Mouse (Mus musculus) embryonic facial prominence, embryonic 11.5 days (tissue): ENCODE data around the gene Angptl2. TPM values are rescaled to one million over a fixed set of nuclear protein-coding genes. Genes with fewer than 3 reads are reported as not detected.

Source experiments
- ATAC-seq: fragments of 200-750 bp; cut with Nextera tagmentation; replicated peaks from 2 replicates; pipeline ENCODE4 v1.8.0; 2017; ENCODE audit warnings: low read depth; ENCODE audit not compliant: insufficient number of reproducible peaks, low FRiP score, low TSS enrichment
- DNase-seq: peaks from one replicate; pipeline ENCODE4 v3.0.0-alpha.2; 2015; ENCODE audit warnings: low spot score
- H3K27ac ChIP-seq: fragments of 300-500 bp; sonication (generic); replicated peaks from 2 replicates; pipeline ENCODE4 v1.5.1; 2014; ENCODE audit warnings: mild to moderate bottlenecking, low read depth, low read length, control low read depth
- H3K27me3 ChIP-seq: fragments of 300-500 bp; sonication (generic); 2 replicates; pipeline ENCODE4 v1.6.1; 2014; ENCODE audit warnings: mild to moderate bottlenecking, low read length, moderate library complexity, mixed read lengths; ENCODE audit not compliant: control insufficient read depth, insufficient read depth
- H3K36me3 ChIP-seq: fragments of 300-500 bp; sonication (generic); replicated peaks from 2 replicates; pipeline ENCODE4 v1.6.1; 2014; ENCODE audit warnings: low read depth, mild to moderate bottlenecking, low read length, moderate library complexity, mixed read lengths; ENCODE audit not compliant: control insufficient read depth, insufficient read depth
- H3K4me1 ChIP-seq: fragments of 300-500 bp; sonication (generic); 2 replicates; pipeline ENCODE4 v1.6.1; 2014; ENCODE audit warnings: low read length, mixed read lengths; ENCODE audit not compliant: control insufficient read depth, insufficient read depth
- H3K4me2 ChIP-seq: fragments of 300-500 bp; sonication (generic); 2 replicates; pipeline ENCODE4 v1.6.1; 2014; ENCODE audit warnings: low read depth, mild to moderate bottlenecking, control low read depth, low read length, moderate library complexity
- H3K4me3 ChIP-seq: fragments of 300-500 bp; sonication (generic); 2 replicates; pipeline ENCODE4 v1.5.1; 2014; ENCODE audit warnings: low read depth, low read length, control low read depth
- H3K9ac ChIP-seq: fragments of 300-500 bp; sonication (generic); replicated peaks from 2 replicates; pipeline ENCODE4 v1.6.1; 2014; ENCODE audit warnings: mild to moderate bottlenecking, control low read depth, low read length
- H3K9me3 ChIP-seq: fragments of 300-500 bp; sonication (generic); replicated peaks from 2 replicates; pipeline ENCODE4 v1.6.1; 2016; ENCODE audit warnings: mild to moderate bottlenecking, low read length, inconsistent platforms, mixed read lengths; ENCODE audit not compliant: control insufficient read depth
- WGBS: fragments of 180-500 bp; shearing (Covaris S2); extraction: QIAGEN DNeasy Blood & Tissue Kit; methylation state at CpG from one replicate; pipeline ENCODE4 v1.1.7; 2014; 5-methylcytosine and 5-hydroxymethylcytosine counted together
- polyA plus RNA-seq: library from polyadenylated mRNA; unstranded; fragments of >200 nt; fragmentation: Nextera tagmentation; extraction: Ambion mirVana; gene quantifications from 2 replicates; pipeline ENCODE4 v1.2.1, GENCODE M21; 2014

Gene Angptl2
- polyA plus RNA-seq, 1 experiment from 2014 or later = 28.6 TPM

GRCm38 (mm10) chr2:33283674-33284073 is 67.8 kb downstream of the Angptl2 start:
- Histone ChIP-seq H3K27me3 (no peaks in the 10 kb centered on the region), H3K27ac (no peak overlapping the region), H3K4me3 (no peak overlapping the region), H3K9me3 (no peaks in the 10 kb centered on the region), H3K36me3 (no peaks in the 10 kb centered on the region), H3K4me1 (no peaks in the 10 kb centered on the region), H3K9ac (no peak overlapping the region), H3K4me2 (no peak overlapping the region)
- no peak for ATAC-seq
- no peak for DNase-seq
- WGBS = 50% methylated on average over 2 of the region's 2 CpGs

- no peaks in the 10 kb centered on the region for H3K4me1 ChIP-seq
- H3K4me2 ChIP-seq = no peak overlapping the region
- H3K27ac ChIP-seq = no peak overlapping the region
- H3K9me3 ChIP-seq = no peaks in the 10 kb centered on the region
- ATAC-seq (no peak), DNase-seq (no peak)
- H3K9ac ChIP-seq = no peak overlapping the region
- H3K27me3 ChIP-seq = no peaks in the 10 kb centered on the region
- H3K4me3 ChIP-seq = no peak overlapping the region
- 91% methylated on average over 5 of the region's 5 CpGs for WGBS
- H3K36me3 ChIP-seq = no peaks in the 10 kb centered on the region
Measured at GRCm38 (mm10) chr2:33288837-33289236, 73.0 kb downstream of the Angptl2 start.

GRCm38 (mm10) chr2:33290491-33290890 is 74.6 kb downstream of the Angptl2 start:
- no peak overlapping the region for H3K4me2 ChIP-seq
- H3K27me3 ChIP-seq = no peaks in the 10 kb centered on the region
- no peak overlapping the region for H3K9ac ChIP-seq
- no peak for ATAC-seq
- no peak overlapping the region for H3K27ac ChIP-seq
- DNase-seq = no peak
- WGBS = 87% methylated on average over 8 of the region's 8 CpGs
- H3K4me1 ChIP-seq = no peaks in the 10 kb centered on the region
- no peaks in the 10 kb centered on the region for H3K36me3 ChIP-seq
- H3K4me3 ChIP-seq = no peak overlapping the region
- H3K9me3 ChIP-seq = no peaks in the 10 kb centered on the region

- DNase-seq = no peak
- no peaks in the 10 kb centered on the region for H3K27me3 ChIP-seq
- no peak for ATAC-seq
- H3K4me1 ChIP-seq = no peaks in the 10 kb centered on the region
- no peaks in the 10 kb centered on the region for H3K36me3 ChIP-seq
- 98% methylated on average over 2 of the region's 2 CpGs for WGBS
- no peak overlapping the region for H3K4me3 ChIP-seq
- no peak overlapping the region for H3K27ac ChIP-seq
- H3K9ac ChIP-seq = no peak overlapping the region
- H3K9me3 ChIP-seq = no peaks in the 10 kb centered on the region
- H3K4me2 ChIP-seq = no peak overlapping the region
Measured at GRCm38 (mm10) chr2:33292057-33292456, 76.2 kb downstream of the Angptl2 start.

- WGBS = 87% methylated on average over 5 of the region's 5 CpGs
- Histone ChIP-seq H3K4me1 (no peaks in the 10 kb centered on the region; the same call in 1 of the 2 replicates), H3K9me3 (no peaks in the 10 kb centered on the region), H3K27ac (no peak overlapping the region), H3K4me2 (no peak overlapping the region), H3K27me3 (no peaks in the 10 kb centered on the region), H3K9ac (no peak overlapping the region), H3K4me3 (no peak overlapping the region), H3K36me3 (no peaks in the 10 kb centered on the region)
- DNase-seq (no peak), ATAC-seq (no peak)
Measured at GRCm38 (mm10) chr2:33295115-33295514, 79.2 kb downstream of the Angptl2 start.

Other genes starting within 250 kb of the Angptl2 start
- 10.1 and 10.8 TPM in 2 replicates for gene Slc2a8, start 234.0 kb upstream of the Angptl2 start, polyA plus RNA-seq
- 9.0 and 10.8 TPM in 2 replicates for gene Garnl3, start 84.4 kb upstream of the Angptl2 start, polyA plus RNA-seq
- 3.9 and 5.2 TPM in 2 replicates for gene Ralgps1, start 155.4 kb downstream of the Angptl2 start, polyA plus RNA-seq
- gene Zbtb34, start 215.3 kb downstream of the Angptl2 start, polyA plus RNA-seq = 7.2 and 7.6 TPM in 2 replicates